Mouse (Mus musculus): Measurements from ENCODE around the gene Adap1. TPM values are rescaled to one million over a fixed set of nuclear protein-coding genes. Genes with fewer than 3 reads are reported as not detected.

The Adap1 gene
- polyA plus RNA-seq, 1 experiment from 2014 or later = 5.7 TPM

DNA sequence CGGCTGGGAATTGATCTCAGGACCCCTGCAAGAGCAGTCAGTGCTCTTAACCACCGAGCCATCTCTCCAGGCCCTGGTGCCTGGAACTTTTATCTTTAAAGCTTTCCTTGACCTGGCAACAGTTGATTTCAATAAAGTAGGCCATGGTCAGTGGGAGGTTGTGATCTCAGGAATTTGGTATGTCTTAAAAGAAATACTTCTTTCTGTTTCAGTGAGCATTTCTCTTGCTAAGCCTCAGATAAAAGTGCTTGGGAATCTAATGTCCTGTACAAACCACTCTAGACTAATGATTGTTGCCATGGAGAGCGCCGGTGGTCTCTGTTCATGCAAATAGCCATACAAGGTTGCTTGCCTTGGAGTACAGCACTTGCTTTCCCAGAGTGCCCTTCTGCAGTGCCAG, 67.6 kb downstream of the Adap1 start:
- WGBS = 82% methylated on average over 4 of the region's 4 CpGs
- Histone ChIP-seq H3K27me3 (replicated peaks; ENCODE audit: control insufficient read depth, insufficient read depth, low read length) (no peaks in the 10 kb centered on the region), H3K27ac (replicated peaks; ENCODE audit: low read depth, low read length) (no peak overlapping the region)

GRCm38 (mm10) chr5:139257265-139257664, 68.2 kb downstream of the Adap1 start:
- DNase-seq (ENCODE audit: low spot score) (no peak), ATAC-seq (ENCODE audit: low read depth) (no peak)
- Histone ChIP-seq H3K4me3 (ENCODE audit: low read depth, low read length) (no peak overlapping the region), H3K9ac (ENCODE audit: low read depth, low read length) (no peak overlapping the region), H3K27me3 (replicated peaks; ENCODE audit: control insufficient read depth, insufficient read depth, low read length) (no peaks in the 10 kb centered on the region), H3K27ac (replicated peaks; ENCODE audit: low read depth, low read length) (no peak overlapping the region), H3K4me2 (ENCODE audit: low read depth, low read length) (no peak overlapping the region), H3K36me3 (ENCODE audit: control insufficient read depth, insufficient read depth, low read length) (peaks cover 23% of the 10 kb centered on the region; the same call in 1 of the 2 replicates), H3K9me3 (ENCODE audit: control insufficient read depth, low read length) (no peaks in the 10 kb centered on the region), H3K4me1 (ENCODE audit: control insufficient read depth, insufficient read depth, low read length) (peaks cover 12% of the 10 kb centered on the region)
- WGBS = 100% methylated on average over 1 of the region's 1 CpGs

More for the DNA sequence above, 67.6 kb downstream of the Adap1 start:
- no peak overlapping the region for H3K4me2 ChIP-seq (ENCODE audit: low read depth, low read length)
- DNase-seq (ENCODE audit: low spot score) = no peak
- no peak overlapping the region for H3K4me3 ChIP-seq (ENCODE audit: low read depth, low read length)
- H3K36me3 ChIP-seq (ENCODE audit: control insufficient read depth, insufficient read depth, low read length) = peaks cover 28% of the 10 kb centered on the region
- peaks cover 12% of the 10 kb centered on the region for H3K4me1 ChIP-seq (ENCODE audit: control insufficient read depth, insufficient read depth, low read length)
- ATAC-seq (ENCODE audit: low read depth) = no peak
- H3K9me3 ChIP-seq (ENCODE audit: control insufficient read depth, low read length) = no peaks in the 10 kb centered on the region
- H3K9ac ChIP-seq (ENCODE audit: low read depth, low read length) = no peak overlapping the region

DNA sequence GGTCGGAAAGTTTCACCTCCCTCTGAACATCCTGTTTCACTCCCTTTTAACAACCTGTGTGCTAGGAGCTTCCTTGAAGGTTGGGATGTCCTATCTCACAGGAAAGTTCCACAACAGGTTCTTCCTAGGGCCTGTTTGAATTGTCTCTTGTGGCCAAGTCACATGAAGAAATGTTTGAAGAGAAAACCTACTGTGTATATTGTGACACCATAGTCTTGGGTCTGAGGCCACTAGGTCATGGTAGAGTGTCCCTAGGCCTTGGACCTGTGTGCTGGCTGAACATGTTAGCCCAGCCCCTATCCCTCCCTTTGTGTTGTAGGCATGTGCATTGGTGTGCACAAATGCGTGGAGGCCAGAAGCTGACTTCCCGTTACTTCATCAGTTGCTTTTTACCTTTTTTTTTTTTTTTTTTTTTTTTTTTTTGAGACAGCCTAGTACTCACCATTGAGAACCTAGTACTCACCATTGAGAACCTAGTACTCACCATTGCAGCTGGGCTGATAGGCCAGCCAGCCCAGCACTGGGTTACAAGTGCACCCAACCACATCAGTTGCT, 69.1 kb downstream of the Adap1 start:
- ATAC-seq (ENCODE audit: low read depth) (no peak), DNase-seq (ENCODE audit: low spot score) (no peak)
- Histone ChIP-seq H3K27ac (replicated peaks; ENCODE audit: low read depth, low read length) (no peak overlapping the region), H3K9me3 (ENCODE audit: control insufficient read depth, low read length) (no peaks in the 10 kb centered on the region), H3K4me3 (ENCODE audit: low read depth, low read length) (no peak overlapping the region), H3K4me1 (ENCODE audit: control insufficient read depth, insufficient read depth, low read length) (peaks cover 12% of the 10 kb centered on the region), H3K27me3 (replicated peaks; ENCODE audit: control insufficient read depth, insufficient read depth, low read length) (no peaks in the 10 kb centered on the region), H3K36me3 (ENCODE audit: control insufficient read depth, insufficient read depth, low read length) (peaks cover 19% of the 10 kb centered on the region; the same call in 1 of the 2 replicates), H3K4me2 (ENCODE audit: low read depth, low read length) (no peak overlapping the region), H3K9ac (ENCODE audit: low read depth, low read length) (no peak overlapping the region)
- 91% methylated on average over 3 of the region's 3 CpGs for WGBS

GRCm38 (mm10) chr5:139255777-139256176, 69.6 kb downstream of the Adap1 start:
- peaks cover 12% of the 10 kb centered on the region for H3K4me1 ChIP-seq (ENCODE audit: control insufficient read depth, insufficient read depth, low read length)
- H3K9ac ChIP-seq (ENCODE audit: low read depth, low read length) = no peak overlapping the region
- peaks cover 16% of the 10 kb centered on the region; the same call in 1 of the 2 replicates for H3K36me3 ChIP-seq (ENCODE audit: control insufficient read depth, insufficient read depth, low read length)

GRCm38 (mm10) chr5:139254938-139255337, 70.5 kb downstream of the Adap1 start:
- Histone ChIP-seq H3K9ac (ENCODE audit: low read depth, low read length) (no peak overlapping the region), H3K4me1 (ENCODE audit: control insufficient read depth, insufficient read depth, low read length) (peaks cover 12% of the 10 kb centered on the region)

More at GRCm38 (mm10) chr5:139255777-139256176, 69.6 kb downstream of the Adap1 start:
- DNase-seq (ENCODE audit: low spot score) (no peak), ATAC-seq (ENCODE audit: low read depth) (no peak)
- Histone ChIP-seq H3K27me3 (replicated peaks; ENCODE audit: control insufficient read depth, insufficient read depth, low read length) (no peaks in the 10 kb centered on the region), H3K27ac (replicated peaks; ENCODE audit: low read depth, low read length) (no peak overlapping the region), H3K9me3 (ENCODE audit: control insufficient read depth, low read length) (no peaks in the 10 kb centered on the region), H3K4me3 (ENCODE audit: low read depth, low read length) (no peak overlapping the region), H3K4me2 (ENCODE audit: low read depth, low read length) (no peak overlapping the region)
- 86% methylated on average over 6 of the region's 6 CpGs for WGBS

DNA sequence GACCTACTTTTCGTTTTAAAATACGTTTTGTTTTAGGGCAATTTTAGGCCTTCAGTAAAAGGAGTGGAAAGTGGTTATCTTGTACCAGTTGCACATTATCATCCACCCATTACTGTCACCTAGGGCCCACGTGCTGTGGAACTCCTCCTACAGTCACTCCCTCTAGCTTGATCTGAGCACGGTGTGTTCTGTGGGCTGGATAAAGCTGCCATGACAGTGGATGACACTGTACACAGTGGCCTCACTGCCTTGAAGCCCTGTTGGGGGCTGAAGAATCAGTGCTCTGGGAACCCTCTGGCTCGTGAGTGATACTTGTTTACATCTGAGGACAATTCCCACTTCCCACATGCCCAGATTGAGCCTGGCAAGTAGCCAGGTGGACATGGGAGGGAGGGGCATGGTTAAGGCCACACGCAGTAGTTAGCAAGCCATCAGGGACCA, 72.1 kb downstream of the Adap1 start:
- Histone ChIP-seq H3K4me1 (ENCODE audit: control insufficient read depth, insufficient read depth, low read length) (peaks cover 12% of the 10 kb centered on the region), H3K4me2 (ENCODE audit: low read depth, low read length) (peak overlapping the region; percentile 94), H3K4me3 (ENCODE audit: low read depth, low read length) (peak overlapping the region; percentile 76), H3K27ac (replicated peaks; ENCODE audit: low read depth, low read length) (peak overlapping the region; percentile 91), H3K27me3 (replicated peaks; ENCODE audit: control insufficient read depth, insufficient read depth, low read length) (no peaks in the 10 kb centered on the region), H3K9me3 (ENCODE audit: control insufficient read depth, low read length) (no peaks in the 10 kb centered on the region), H3K36me3 (ENCODE audit: control insufficient read depth, insufficient read depth, low read length) (peaks cover 24% of the 10 kb centered on the region), H3K9ac (ENCODE audit: low read depth, low read length) (peak overlapping the region; percentile 87)
- WGBS = 3% methylated on average over 6 of the region's 6 CpGs
- DNase-seq (ENCODE audit: low spot score) (peak; percentile 67), ATAC-seq (ENCODE audit: low read depth) (no peak)

More at GRCm38 (mm10) chr5:139254938-139255337, 70.5 kb downstream of the Adap1 start:
- Histone ChIP-seq H3K27me3 (replicated peaks; ENCODE audit: control insufficient read depth, insufficient read depth, low read length) (no peaks in the 10 kb centered on the region), H3K9me3 (ENCODE audit: control insufficient read depth, low read length) (no peaks in the 10 kb centered on the region), H3K36me3 (ENCODE audit: control insufficient read depth, insufficient read depth, low read length) (peaks cover 13% of the 10 kb centered on the region; the same call in 1 of the 2 replicates), H3K4me3 (ENCODE audit: low read depth, low read length) (no peak overlapping the region), H3K4me2 (ENCODE audit: low read depth, low read length) (no peak overlapping the region), H3K27ac (replicated peaks; ENCODE audit: low read depth, low read length) (no peak overlapping the region)
- 80% methylated on average over 6 of the region's 6 CpGs for WGBS
- ATAC-seq (ENCODE audit: low read depth) = no peak
- no peak for DNase-seq (ENCODE audit: low spot score)

- DNase-seq (ENCODE audit: low spot score) = no peak
- WGBS = 0% methylated on average over 7 of the region's 7 CpGs
- Histone ChIP-seq H3K4me3 (ENCODE audit: low read depth, low read length) (peak overlapping the region; percentile 76), H3K36me3 (ENCODE audit: control insufficient read depth, insufficient read depth, low read length) (peaks cover 28% of the 10 kb centered on the region), H3K27ac (replicated peaks; ENCODE audit: low read depth, low read length) (peak overlapping the region; percentile 91), H3K9ac (ENCODE audit: low read depth, low read length) (peak overlapping the region; percentile 87), H3K27me3 (replicated peaks; ENCODE audit: control insufficient read depth, insufficient read depth, low read length) (no peaks in the 10 kb centered on the region), H3K4me1 (ENCODE audit: control insufficient read depth, insufficient read depth, low read length) (peaks cover 12% of the 10 kb centered on the region), H3K9me3 (ENCODE audit: control insufficient read depth, low read length) (no peaks in the 10 kb centered on the region), H3K4me2 (ENCODE audit: low read depth, low read length) (peak overlapping the region; percentile 94)
- ATAC-seq (ENCODE audit: low read depth) = peak; percentile 6
These were observed 72.5 kb downstream of the Adap1 start for GRCm38 (mm10) chr5:139252910-139253245.

- H3K27me3 ChIP-seq (replicated peaks; ENCODE audit: control insufficient read depth, insufficient read depth, low read length) = no peaks in the 10 kb centered on the region
- H3K4me3 ChIP-seq (ENCODE audit: low read depth, low read length) = peak within 1 kb of the TSS; percentile 76
- WGBS = under 1% methylated on average over 60 of the region's 90 CpGs
- H3K27ac ChIP-seq (replicated peaks; ENCODE audit: low read depth, low read length) = peak within 1 kb of the TSS; percentile 91
- peaks cover 12% of the 10 kb centered on the region for H3K4me1 ChIP-seq (ENCODE audit: control insufficient read depth, insufficient read depth, low read length)
- peaks cover 34% of the 10 kb centered on the region for H3K36me3 ChIP-seq (ENCODE audit: control insufficient read depth, insufficient read depth, low read length)
- no peaks in the 10 kb centered on the region for H3K9me3 ChIP-seq (ENCODE audit: control insufficient read depth, low read length)
- peak within 1 kb of the TSS; percentile 94 for H3K4me2 ChIP-seq (ENCODE audit: low read depth, low read length)
- ATAC-seq (ENCODE audit: low read depth) (peak; percentile 96), DNase-seq (ENCODE audit: low spot score) (peak; percentile 100)
- peak within 1 kb of the TSS; percentile 87 for H3K9ac ChIP-seq (ENCODE audit: low read depth, low read length)
These were observed 73.1 kb downstream of the Adap1 start, which contains the start of gene Get4 for GRCm38 (mm10) chr5:139252081-139252909. Gene Get4, plus strand, starts transcription at chr5:139252324.
